14 mouse cellular contexts compared by ENCODE assay signal in genomic region chr3:34652616-34653015, GRCm38 (mm10). TPM values are rescaled to one million over a fixed set of nuclear protein-coding genes. Genes with fewer than 3 reads are reported as not detected.
DNase-seq lines count a peak whose midpoint lies in the region; ATAC-seq and TF ChIP-seq lines count a peak whose summit lies in the region.
"Had no signal": no experiment of that assay in that cellular context is flagged by ENCODE, and none has a peak within 500 bp of the region (broad histone marks: within the 10 kb centered on the region; RNA-seq: fewer than 3 reads in every experiment).

No protein-coding gene starts in this region.

- WGBS in forebrain, embryonic 16.5 days, result 2% methylated on average over 14 of the region's 14 CpGs
- 5% methylated on average over 14 of the region's 14 CpGs for WGBS in midbrain, embryonic 16.5 days

- H3K4me2 ChIP-seq in forebrain, embryonic 16.5 days (ENCODE audit: low read length), result peak overlapping the region; percentile 44
- H3K4me2 ChIP-seq in midbrain, embryonic 16.5 days (ENCODE audit: low read length), result peak overlapping the region; percentile 32

- TF ChIP-seq POLR2A in brain, embryonic 14.5 days (IDR thresholded peaks at IDR 0.05; ENCODE audit: borderline replicate concordance, extremely low read depth, insufficient read depth, insufficient read length, poor library complexity, severe bottlenecking), result no peak

- H3K9ac ChIP-seq in forebrain, embryonic 16.5 days (replicated peaks; ENCODE audit: low read depth, low read length), result peak overlapping the region; percentile 64
- peak overlapping the region; percentile 56 for H3K9ac ChIP-seq in midbrain, embryonic 16.5 days (ENCODE audit: low read depth, low read length)

- H3K36me3 ChIP-seq in E14TG2a.4 (ENCODE audit: insufficient read depth, low read length), result peaks cover 65% of the 10 kb centered on the region
- no peaks in the 10 kb centered on the region for H3K36me3 ChIP-seq in forebrain, embryonic 16.5 days (ENCODE audit: control insufficient read depth, insufficient read depth)
- H3K36me3 ChIP-seq in midbrain, embryonic 16.5 days (ENCODE audit: control insufficient read depth, insufficient read depth, low read length), result no peaks in the 10 kb centered on the region

- TF ChIP-seq CTCF in E14TG2a.4 (conservative IDR thresholded peaks at IDR 0.05; ENCODE audit: low read length), result no peak
- no peak for TF ChIP-seq CTCF in brain, embryonic 14.5 days (IDR thresholded peaks at IDR 0.05; ENCODE audit: borderline replicate concordance, extremely low read depth, insufficient read depth, insufficient read length)

- H3K4me1 ChIP-seq in E14TG2a.4 (replicated peaks; ENCODE audit: low read depth, low read length), result peaks cover 38% of the 10 kb centered on the region
- peaks cover 35% of the 10 kb centered on the region for H3K4me1 ChIP-seq in forebrain, embryonic 16.5 days (replicated peaks; ENCODE audit: control insufficient read depth, insufficient read depth, low read length)
- H3K4me1 ChIP-seq in midbrain, embryonic 16.5 days (ENCODE audit: control insufficient read depth, insufficient read depth, low read length), result peaks cover 19% of the 10 kb centered on the region

- H3K27ac ChIP-seq in forebrain, embryonic 16.5 days (ENCODE audit: low read length), result peak overlapping the region; percentile 83
- peak overlapping the region; percentile 63 for H3K27ac ChIP-seq in midbrain, embryonic 16.5 days (ENCODE audit: low read length)
- H3K27ac ChIP-seq: gastrocnemius, adult 2 months had no signal

- DNase-seq in brain, embryonic 14.5 days (ENCODE audit: low read depth), result peak; percentile 82
- no peak for DNase-seq in liver
- DNase-seq in testis, postnatal 14 days (ENCODE audit: low spot score), result no peak
- no peak for DNase-seq in left cerebral cortex, postnatal 4 days
- DNase-seq: adrenal gland, adult 2 months; gastrocnemius, adult 2 months; heart, postnatal 4 days; right cerebral cortex, postnatal 14 days; thymus, adult 2 months had no signal

- ATAC-seq in forebrain, embryonic 16.5 days, result no peak
- ATAC-seq in midbrain, embryonic 16.5 days, result no peak
- ATAC-seq in erythroblast, adult 5-6 weeks (replicated peaks; ENCODE audit: low FRiP score, poor library complexity, severe bottlenecking), result no peak

- intact Hi-C loops in left cerebral cortex, postnatal 4 days (cut with DNase I), result no loop called here

- no peaks in the 10 kb centered on the region for H3K9me3 ChIP-seq in E14TG2a.4 (ENCODE audit: low read length)
- no peaks in the 10 kb centered on the region for H3K9me3 ChIP-seq in forebrain, embryonic 16.5 days (ENCODE audit: control insufficient read depth, low read length)
- no peaks in the 10 kb centered on the region for H3K9me3 ChIP-seq in midbrain, embryonic 16.5 days (replicated peaks; ENCODE audit: control insufficient read depth, low read length, poor library complexity, severe bottlenecking)

- peak overlapping the region; percentile 98 for H3K4me3 ChIP-seq in E14TG2a.4 (replicated peaks; ENCODE audit: low read length)
- peak overlapping the region; percentile 50 for H3K4me3 ChIP-seq in forebrain, embryonic 16.5 days (replicated peaks; ENCODE audit: low read length)
- H3K4me3 ChIP-seq in midbrain, embryonic 16.5 days (ENCODE audit: low read depth, low read length), result peak overlapping the region; percentile 41
- H3K4me3 ChIP-seq: gastrocnemius, adult 2 months had no signal

- H3K27me3 ChIP-seq in E14TG2a.4 (ENCODE audit: insufficient read depth, low read length), result no peaks in the 10 kb centered on the region
- no peaks in the 10 kb centered on the region; the same call in 1 of the 2 replicates for H3K27me3 ChIP-seq in forebrain, embryonic 16.5 days (replicated peaks; ENCODE audit: control insufficient read depth, insufficient read depth, low read length)
- H3K27me3 ChIP-seq in midbrain, embryonic 16.5 days (ENCODE audit: control insufficient read depth, insufficient read depth, low read depth, low read length), result peaks cover 5% of the 10 kb centered on the region

RNA-seq across cellular contexts. Expression of gene Sox2, which starts 2.4 kb away (rescaled TPM):
- polyA plus RNA-seq in brain, embryonic 14.5 days (2012; rRNA removed), result 101 and 119 TPM in 2 replicates
- 20.8 and 24.0 TPM in 2 replicates for polyA plus RNA-seq in forebrain, embryonic 16.5 days (2015; fragmentation: Nextera tagmentation; extraction: Ambion mirVana)
- 14.3 and 22.2 TPM in 2 replicates for polyA plus RNA-seq in midbrain, embryonic 16.5 days (2015; fragmentation: Nextera tagmentation; extraction: Ambion mirVana)
- not detected in 2 replicates for total RNA-seq in erythroblast, adult 5-6 weeks (2015; ENCODE audit: low replicate concordance)
- not detected in 2 replicates for total RNA-seq in erythroblast, adult 5-6 weeks (2017; ENCODE audit: low replicate concordance)
- total RNA-seq in left cerebral cortex, postnatal 4 days (2021), result 10 to 100 TPM; 55.8 to 59.3 TPM
- total RNA-seq: gastrocnemius, adult 2 months; heart, postnatal 4 days; liver, adult 2 months had no signal
- polyA plus RNA-seq: liver, adult 2 months had no signal

Comparison
In these comparisons a context has a peak if more than half of its experiments do, and no peak if none do; other contexts are left out.
1. H3K4me3 ChIP-seq: peak in every context shown above with its lines; median percentile 98 in E14TG2a.4; 50 in forebrain, embryonic 16.5 days; 41 in midbrain, embryonic 16.5 days.